ENCODE assay signal across 9 mouse cellular contexts in the genomic region with DNA sequence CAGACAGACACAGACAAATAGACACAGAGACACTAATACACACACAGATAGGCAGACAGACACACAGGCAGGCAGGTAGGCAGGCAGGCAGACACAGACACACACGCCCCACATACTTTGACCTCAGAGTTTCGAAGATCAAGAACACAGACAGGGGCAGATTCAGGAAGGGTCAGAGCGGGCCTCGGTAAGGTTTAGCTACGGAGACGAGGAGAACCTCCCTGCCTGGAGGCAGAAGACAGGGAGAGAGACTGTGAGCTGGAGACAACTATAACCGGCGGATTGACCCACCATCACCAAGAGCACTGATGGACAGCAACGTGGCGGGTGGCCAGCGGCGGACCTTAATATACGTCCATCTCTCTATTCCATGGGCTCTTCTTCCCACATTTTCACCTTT. TPM values are rescaled to one million over a fixed set of nuclear protein-coding genes. Genes with fewer than 3 reads are reported as not detected.
DNase-seq lines count a peak whose midpoint lies in the region; ATAC-seq and TF ChIP-seq lines count a peak whose summit lies in the region.
"Had no signal": no experiment of that assay in that cellular context is flagged by ENCODE, and none has a peak within 500 bp of the region (broad histone marks: within the 10 kb centered on the region; RNA-seq: fewer than 3 reads in every experiment).

No protein-coding gene starts in this region.

- TF ChIP-seq CTCF in left cerebral cortex, adult 2 months (IDR thresholded peaks at IDR 0.05): no peak
- no peak for TF ChIP-seq CTCF in olfactory bulb, adult 2 months (IDR thresholded peaks at IDR 0.05; ENCODE audit: insufficient read depth, low read depth, low read length)

- 3% methylated on average over 13 of the region's 13 CpGs for WGBS in forebrain, embryonic 14.5 days
- WGBS in limb, embryonic 10.5 days: 5% methylated on average over 13 of the region's 13 CpGs
- 21% methylated on average over 13 of the region's 13 CpGs for WGBS in olfactory bulb, adult 2 months

- peaks cover 36% of the 10 kb centered on the region for H3K4me1 ChIP-seq in forebrain, embryonic 14.5 days (ENCODE audit: control insufficient read depth, insufficient read depth, low read length)
- H3K4me1 ChIP-seq in limb, embryonic 10.5 days: peaks cover 58% of the 10 kb centered on the region
- H3K4me1 ChIP-seq in olfactory bulb, adult 2 months (ENCODE audit: control insufficient read depth, insufficient read depth, low read length): peaks cover 26% of the 10 kb centered on the region

- peak overlapping the region; percentile 63 for H3K4me2 ChIP-seq in forebrain, embryonic 14.5 days (ENCODE audit: low read length)

- no peaks in the 10 kb centered on the region for H3K9me3 ChIP-seq in forebrain, embryonic 14.5 days (replicated peaks; ENCODE audit: control insufficient read depth, low read length)
- no peaks in the 10 kb centered on the region for H3K9me3 ChIP-seq in limb, embryonic 10.5 days (replicated peaks)

- no peak for TF ChIP-seq POLR2A in olfactory bulb, adult 2 months (IDR thresholded peaks at IDR 0.05; ENCODE audit: insufficient read depth, low read depth, low read length)

- no peak for ATAC-seq in forebrain, embryonic 14.5 days
- ATAC-seq: Patski had no signal

- intact Hi-C loops in left cerebral cortex, adult 2 months (cut with DNase I): loop anchor here (2.0 kb wide), 1 partner anchor 50 kb away; the partner anchor contains the start of gene Foxp4
- intact Hi-C loops in left cerebral cortex, postnatal 10 days (cut with DNase I): no loop called here
- intact Hi-C loops in left cerebral cortex, postnatal 36 days (cut with DNase I): no loop called here
- intact Hi-C loops in left cerebral cortex, postnatal 4 days (cut with DNase I): no loop called here

- no peak for DNase-seq in left cerebral cortex, adult 2 months (ENCODE audit: extremely low spot score in 1 of 2, low spot score in 2 of 2)
- no peak for DNase-seq in left cerebral cortex, postnatal 10 days (ENCODE audit: extremely low spot score in 1 of 2, low spot score in 2 of 2)
- no peak for DNase-seq in forebrain, embryonic 14.5 days (ENCODE audit: low spot score)
- no peak for DNase-seq in limb, embryonic 10.5 days (ENCODE audit: low spot score)
- DNase-seq in left cerebral cortex, postnatal 36 days (ENCODE audit: low spot score in 2 of 2): no peak
- no peak for DNase-seq in layer of hippocampus, postnatal 25 days (ENCODE audit: extremely low spot score in 1 of 2, low spot score in 1 of 2)
- no peak for DNase-seq in left cerebral cortex, postnatal 4 days

- 0 out of 2 replicates have a peak, but pooled peaks cover 4% of the 10 kb centered on the region for H3K27me3 ChIP-seq in forebrain, embryonic 14.5 days (replicated peaks; ENCODE audit: control insufficient read depth, insufficient read depth, low read length)
- peaks cover 68% of the 10 kb centered on the region for H3K27me3 ChIP-seq in limb, embryonic 10.5 days (ENCODE audit: low read depth, poor library complexity, severe bottlenecking)
- H3K27me3 ChIP-seq: Patski had no signal

- no peaks in the 10 kb centered on the region for H3K36me3 ChIP-seq in forebrain, embryonic 14.5 days (ENCODE audit: control insufficient read depth, insufficient read depth, low read length)
- no peaks in the 10 kb centered on the region for H3K36me3 ChIP-seq in limb, embryonic 10.5 days

- H3K27ac ChIP-seq in left cerebral cortex, adult 2 months: no peak overlapping the region
- H3K27ac ChIP-seq in forebrain, embryonic 14.5 days (ENCODE audit: low read depth, low read length): no peak overlapping the region
- H3K27ac ChIP-seq in limb, embryonic 10.5 days: peak overlapping the region; percentile 91
- no peak overlapping the region for H3K27ac ChIP-seq in olfactory bulb, adult 2 months (ENCODE audit: insufficient read depth, low read depth, low read length)

- peak overlapping the region; percentile 38 for H3K4me3 ChIP-seq in left cerebral cortex, adult 2 months
- H3K4me3 ChIP-seq in forebrain, embryonic 14.5 days (ENCODE audit: low read depth, low read length): peak overlapping the region; percentile 29
- H3K4me3 ChIP-seq in limb, embryonic 10.5 days: peak overlapping the region; percentile 45
- peak overlapping the region; percentile 37 for H3K4me3 ChIP-seq in olfactory bulb, adult 2 months (ENCODE audit: insufficient read depth, low read depth, low read length)

- peak overlapping the region; percentile 61 for H3K9ac ChIP-seq in forebrain, embryonic 14.5 days (ENCODE audit: low read length)

RNA-seq across cellular contexts. Expression of gene Foxp4, which starts 50.1 kb away (rescaled TPM):
- 10 to 100 TPM; 43.1 to 50.6 TPM for total RNA-seq in left cerebral cortex, adult 2 months (2021)
- total RNA-seq in left cerebral cortex, postnatal 10 days (2021): 10 to 100 TPM; 52.3 to 53.9 TPM
- polyA plus RNA-seq in forebrain, embryonic 14.5 days (2014; fragmentation: Nextera tagmentation; extraction: Ambion mirVana): 20.3 and 29.9 TPM in 2 replicates
- 23.2 and 27.2 TPM in 2 replicates for polyA plus RNA-seq in limb, embryonic 10.5 days (2016; fragmentation: Nextera tagmentation; extraction: Ambion mirVana)
- not detected in 2 replicates for polyA plus RNA-seq in olfactory bulb, adult 2 months (2012; ENCODE audit: insufficient read depth, insufficient read length, low replicate concordance, missing spikeins)
- 10 to 100 TPM; 44.1 to 55.9 TPM for total RNA-seq in left cerebral cortex, postnatal 36 days (2021)
- 10 to 100 TPM; 40.3 to 50.2 TPM for total RNA-seq in layer of hippocampus, postnatal 25 days (2021)
- total RNA-seq in left cerebral cortex, postnatal 4 days (2021): 10 to 100 TPM; 78.3 to 89.0 TPM
